Mouse (Mus musculus) megakaryocyte progenitor cell, adult 5-6 weeks (primary cell): ENCODE data around the gene Wfdc8. TPM values are rescaled to one million over a fixed set of nuclear protein-coding genes. Genes with fewer than 3 reads are reported as not detected.

Experiments used
- ATAC-seq: replicated peaks from 2 replicates; pipeline ENCODE4 v1.8.0; 2016; ENCODE audit warnings: mild to moderate bottlenecking, moderate TSS enrichment, inconsistent platforms; ENCODE audit not compliant: poor library complexity
- total RNA-seq, 2 experiments: library from RNA; stranded (forward) in 1 of 2; stranded (reverse) in 1 of 2; fragments of 157-497, 149-512 nt in 1 of 2; fragments of 200-1000 nt in 1 of 2; gene quantifications; 2 replicates each; pipeline versions ENCODE4 v1.2.3 to v1.2.4; 2015 to 2017

Wfdc8 gene
- total RNA-seq, 2 experiments from 2014 or later: not detected

DNA sequence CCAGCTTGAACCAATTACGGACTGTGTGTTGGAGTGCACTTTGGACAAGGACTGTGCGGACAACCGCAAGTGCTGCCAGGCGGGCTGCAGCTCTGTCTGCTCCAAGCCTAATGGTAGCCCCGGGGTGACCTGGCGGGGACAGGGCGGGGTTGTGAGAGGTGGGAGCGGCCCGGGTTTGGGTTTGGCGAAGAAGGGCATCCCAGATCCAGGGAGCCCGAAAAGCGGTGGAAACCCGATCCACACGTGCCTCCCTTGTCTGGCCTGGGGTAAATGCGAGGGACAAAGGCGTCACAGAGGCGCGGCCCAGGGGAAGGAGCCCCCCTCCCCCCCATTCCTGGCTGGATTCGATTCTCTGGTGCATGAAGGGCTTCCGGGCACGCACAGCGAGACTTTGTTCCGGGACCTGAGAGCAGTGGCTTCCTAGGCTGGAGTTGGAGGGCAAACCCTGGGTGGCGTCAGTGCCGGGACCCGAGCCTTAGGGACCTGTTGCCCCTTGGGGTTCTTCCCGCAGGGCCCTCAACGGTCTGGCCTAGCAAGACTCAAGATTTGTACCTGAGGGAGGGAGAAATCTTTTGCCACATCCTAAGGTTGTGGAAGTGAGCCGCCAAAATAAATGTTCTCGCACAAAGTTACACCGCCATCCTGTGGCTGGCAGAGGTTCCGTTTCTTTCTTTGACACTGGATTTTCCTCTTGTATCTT, 49.9 kb downstream of the Wfdc8 start:
- peak; percentile 60 for ATAC-seq

DNA sequence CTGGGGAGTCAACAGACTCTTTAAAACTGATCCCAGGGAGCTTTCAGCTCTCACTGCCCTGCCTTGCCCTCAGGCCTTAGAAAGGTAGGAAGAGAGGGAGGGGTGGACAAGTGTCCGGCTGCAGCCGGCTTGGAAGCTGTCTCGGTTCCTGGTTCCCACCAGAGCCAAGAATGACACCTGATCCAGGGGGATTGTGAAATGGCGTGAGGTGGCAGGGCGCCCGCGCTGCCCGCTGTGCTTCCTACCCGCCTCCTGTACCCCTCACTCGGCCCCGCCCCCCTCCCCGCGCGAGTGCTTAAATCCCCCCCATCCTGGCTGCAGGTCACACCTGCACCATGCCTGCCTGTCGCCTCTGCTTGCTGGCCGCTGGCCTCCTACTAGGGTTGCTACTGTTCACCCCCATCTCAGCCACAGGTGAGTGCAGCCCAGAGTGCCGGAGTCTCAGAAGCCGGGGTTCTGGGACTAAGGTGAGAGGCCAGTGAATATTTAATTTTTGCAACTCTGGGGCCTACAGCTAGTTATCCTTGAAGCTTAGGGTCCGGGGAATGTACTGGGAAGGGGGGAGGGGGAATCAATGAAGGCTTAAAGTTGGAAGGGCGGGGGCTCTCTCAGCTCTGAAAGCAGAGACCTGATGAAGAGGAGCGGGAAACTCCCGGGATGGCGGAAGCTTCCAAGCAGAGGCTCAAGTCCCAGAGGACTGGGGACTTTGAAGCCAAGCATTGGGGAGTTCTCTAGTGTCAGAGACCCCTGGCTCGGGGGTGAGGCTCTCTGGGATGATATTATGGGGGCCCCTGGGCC, 50.8 kb downstream of the Wfdc8 start, which contains the start of gene Wfdc2:
TSS of gene Wfdc2 (plus strand) at position 23 of the 798 bp plus-strand sequence.
- ATAC-seq: no peak

DNA sequence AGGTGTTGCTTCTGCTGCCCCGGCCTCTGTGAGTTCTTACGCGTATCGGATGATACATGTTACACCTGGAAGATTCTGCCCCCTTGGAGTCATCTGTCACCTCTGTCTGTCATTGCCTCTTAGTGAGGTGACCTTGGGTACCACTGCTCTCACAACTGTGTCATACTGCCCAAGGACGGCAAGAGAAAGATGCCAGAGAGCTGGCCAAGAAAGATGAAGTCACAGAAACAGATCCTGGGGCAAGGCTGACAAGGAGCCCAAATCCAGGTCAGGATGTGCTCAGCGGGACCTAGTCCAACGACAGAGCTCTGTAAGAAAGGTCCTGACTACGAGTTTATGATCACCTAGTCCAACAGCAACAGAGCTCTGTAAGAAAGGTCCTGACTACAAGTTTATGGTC, 53.3 kb downstream of the Wfdc8 start:
- no peak for ATAC-seq

DNA sequence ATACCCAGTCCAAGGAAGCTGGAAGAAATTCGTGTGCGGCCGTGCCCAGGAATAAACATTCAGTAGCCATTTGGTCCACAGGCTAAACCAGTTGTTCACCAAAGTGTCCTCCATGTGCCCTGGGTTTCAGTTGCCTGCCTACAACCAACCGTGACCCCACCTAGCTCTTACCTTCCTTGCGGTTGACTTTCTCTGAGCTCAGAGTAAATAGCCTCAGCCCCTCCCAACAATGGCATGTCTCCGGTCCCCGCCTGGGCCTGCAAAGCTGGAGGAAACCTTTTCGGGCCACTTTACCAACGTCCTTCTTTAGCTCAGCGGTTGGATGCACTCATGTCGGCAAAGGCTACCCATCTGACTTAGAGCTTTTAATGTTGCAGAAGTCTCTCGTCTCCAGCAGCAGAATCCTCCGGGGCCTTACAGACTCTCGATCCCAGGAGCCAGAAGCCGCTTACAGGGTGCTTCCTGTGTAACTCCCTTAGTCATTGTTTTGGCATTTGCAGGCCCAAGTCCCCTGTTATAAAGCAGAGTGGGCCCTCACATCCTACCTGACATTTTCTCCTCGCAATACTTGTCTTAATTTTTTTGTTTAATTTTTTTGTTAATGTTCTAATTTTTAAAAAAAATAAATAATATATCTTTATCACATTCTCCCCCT, 54.3 kb downstream of the Wfdc8 start:
- ATAC-seq: peak; percentile 42

DNA sequence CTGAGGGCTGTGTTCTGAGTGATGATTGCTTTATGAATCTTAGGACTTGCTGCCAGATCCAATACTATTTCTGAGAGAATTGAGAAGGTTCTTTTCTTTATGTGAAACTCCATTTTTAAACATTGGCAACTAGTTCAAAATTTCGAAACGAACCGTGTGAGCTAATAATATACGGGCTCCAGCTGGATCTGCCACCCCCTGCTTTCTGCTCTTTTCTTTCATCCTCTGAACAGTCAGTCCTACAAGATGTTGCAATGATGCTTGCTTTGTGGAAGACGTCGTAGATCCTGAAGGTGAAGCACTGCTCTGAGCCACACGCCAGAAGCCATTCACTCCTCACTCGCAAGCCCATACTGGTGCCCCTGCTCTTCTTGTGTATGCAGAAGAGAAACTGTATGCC, 55.0 kb downstream of the Wfdc8 start:
- ATAC-seq: peak; percentile 27; the same call in 1 of the 2 replicates

DNA sequence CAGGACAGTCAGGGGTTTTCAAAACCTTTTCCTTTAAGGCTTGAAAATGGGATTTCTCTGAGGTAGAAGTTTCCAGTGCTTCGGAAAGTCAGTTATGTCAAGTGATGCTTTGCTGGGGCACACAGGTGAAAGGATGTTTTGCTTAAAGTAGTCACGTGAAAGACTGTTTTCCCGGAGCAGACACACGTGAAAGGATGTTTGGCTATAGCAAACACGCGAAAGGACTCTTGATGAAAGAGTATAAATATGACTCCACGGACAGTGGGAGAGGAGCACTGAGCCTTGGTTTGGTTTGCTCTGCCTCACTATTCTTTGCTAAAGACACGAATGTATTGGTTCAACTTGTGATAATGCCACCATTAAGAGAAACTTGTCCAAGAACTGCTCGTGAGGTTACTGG, 61.9 kb downstream of the Wfdc8 start:
- no peak for ATAC-seq

DNA sequence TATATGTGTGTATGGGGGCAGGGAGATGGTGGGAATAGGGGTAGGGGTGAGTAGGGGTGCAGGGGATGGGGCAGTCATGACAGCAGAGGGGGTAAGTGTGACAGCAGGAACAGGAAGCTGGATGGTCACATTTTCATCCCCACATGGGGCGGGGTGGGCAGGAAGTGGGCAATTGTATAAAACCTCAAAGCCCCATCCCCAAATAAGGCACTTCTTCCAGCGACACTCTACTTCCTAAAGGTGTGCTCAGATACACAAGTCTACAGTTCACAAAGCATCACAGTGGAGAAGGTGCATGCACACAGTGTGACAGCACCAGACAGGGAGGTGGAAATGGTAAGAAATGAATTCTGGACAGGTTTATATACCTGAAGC, 62.5 kb downstream of the Wfdc8 start:
- no peak for ATAC-seq

DNA sequence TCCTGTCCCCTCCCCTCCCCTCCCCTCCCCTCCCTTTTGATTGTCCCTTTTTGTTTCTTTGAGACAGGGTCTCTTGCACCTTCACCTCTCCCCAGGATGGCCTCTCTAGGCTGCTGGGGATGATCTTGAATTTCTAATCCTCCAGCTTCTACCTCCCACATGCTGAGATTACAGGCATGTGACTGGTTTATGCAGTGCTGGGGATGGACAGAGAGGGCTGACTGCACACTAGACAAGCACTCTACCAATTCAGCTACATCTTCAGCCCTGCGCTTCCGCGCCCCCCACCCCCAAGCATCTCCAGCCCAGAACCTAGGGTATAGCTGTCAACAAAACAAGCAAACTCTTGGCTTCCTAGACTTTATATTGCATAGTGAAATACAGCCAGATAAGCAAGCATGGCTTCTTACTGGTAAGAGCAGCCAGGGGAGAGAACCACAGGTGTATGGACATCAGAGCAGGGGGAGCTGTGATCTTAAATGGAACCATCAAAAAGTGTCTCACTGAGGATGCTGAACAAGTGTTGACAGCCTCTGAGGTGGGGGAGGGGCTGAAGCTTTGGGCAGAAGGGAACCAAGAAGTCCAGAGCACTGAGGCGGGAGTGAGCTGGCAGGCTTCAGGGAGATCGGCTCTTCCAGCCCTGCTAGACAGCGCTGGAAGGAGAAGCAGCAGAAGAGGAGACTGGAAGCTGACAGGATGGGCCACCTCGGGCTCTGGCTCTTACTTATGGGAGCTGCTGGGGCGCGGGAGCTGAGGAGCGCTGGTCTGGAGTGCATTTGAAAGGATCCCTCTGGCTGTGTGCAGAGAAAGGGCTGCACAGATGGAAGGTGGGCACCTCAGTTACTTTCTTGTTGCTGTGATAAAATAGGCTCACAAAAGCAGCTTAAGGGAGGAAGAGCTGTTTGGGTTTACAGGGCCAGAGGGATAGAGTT, 63.2 kb downstream of the Wfdc8 start:
- no peak for ATAC-seq

DNA sequence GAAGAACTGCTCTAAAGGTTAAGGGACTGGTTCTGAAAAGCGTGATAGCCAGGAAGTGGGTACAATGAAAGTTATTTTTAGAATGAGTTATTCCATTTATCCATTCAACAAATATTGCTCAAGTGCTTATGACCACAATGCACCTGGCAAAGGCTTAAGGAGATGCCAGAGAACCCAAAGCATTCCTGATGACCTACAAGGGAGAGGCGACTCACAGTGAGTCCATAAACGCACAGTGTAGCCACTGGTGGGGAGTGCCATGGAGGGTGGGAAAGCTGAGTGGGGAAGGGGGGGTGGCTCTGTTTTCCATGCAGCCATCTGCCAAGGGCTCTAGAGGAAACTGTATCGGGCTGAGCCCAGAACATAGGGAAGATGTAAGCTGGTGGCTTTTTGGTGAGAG, 64.1 kb downstream of the Wfdc8 start:
- ATAC-seq: no peak

Other genes starting within 250 kb of the Wfdc8 start
Only the 30 nearest of the 33 such genes appear.
- gene Rbpjl, start 210.5 kb downstream of the Wfdc8 start, total RNA-seq (2015): not detected in 2 replicates
- not detected in 2 replicates for gene Rbpjl, start 210.5 kb downstream of the Wfdc8 start, total RNA-seq (2017)
- not detected in 2 replicates for gene Matn4, start 208.5 kb downstream of the Wfdc8 start, total RNA-seq (2015)
- gene Matn4, start 208.5 kb downstream of the Wfdc8 start, total RNA-seq (2017): not detected in 2 replicates
- not detected in 2 replicates for gene Sdc4, start 169.7 kb downstream of the Wfdc8 start, total RNA-seq (2015)
- 0.41 TPM in 1 of 2 replicates, not detected in the other for gene Sdc4, start 169.7 kb downstream of the Wfdc8 start, total RNA-seq (2017)
- 39.1 and 39.5 TPM in 2 replicates for gene Sys1, start 156.7 kb downstream of the Wfdc8 start, total RNA-seq (2015)
- gene Sys1, start 156.7 kb downstream of the Wfdc8 start, total RNA-seq (2017): 11.2 and 20.0 TPM in 2 replicates
- not detected in 2 replicates for gene Gm20458, start 152.7 kb downstream of the Wfdc8 start, total RNA-seq (2015)
- not detected in 2 replicates for gene Gm20458, start 152.7 kb downstream of the Wfdc8 start, total RNA-seq (2017)
- gene Trp53tg5, start 139.9 kb downstream of the Wfdc8 start, total RNA-seq (2015): not detected in 2 replicates
- not detected in 2 replicates for gene Trp53tg5, start 139.9 kb downstream of the Wfdc8 start, total RNA-seq (2017)
- gene Dbndd2, start 127.5 kb downstream of the Wfdc8 start, total RNA-seq (2015): 1.1 and 2.7 TPM in 2 replicates
- 0.04 and 0.47 TPM in 2 replicates for gene Dbndd2, start 127.5 kb downstream of the Wfdc8 start, total RNA-seq (2017)
- gene Pigt, start 116.1 kb downstream of the Wfdc8 start, total RNA-seq (2015): 75.1 and 80.0 TPM in 2 replicates
- 34.3 and 42.0 TPM in 2 replicates for gene Pigt, start 116.1 kb downstream of the Wfdc8 start, total RNA-seq (2017)
- not detected in 2 replicates for gene Wfdc2, start 51.2 kb downstream of the Wfdc8 start, total RNA-seq (2015)
- gene Wfdc2, start 51.2 kb downstream of the Wfdc8 start, total RNA-seq (2017): 1.8 TPM in 1 of 2 replicates, not detected in the other
- gene Spint3, start 40.2 kb downstream of the Wfdc8 start, total RNA-seq (2015): not detected in 2 replicates
- not detected in 2 replicates for gene Spint3, start 40.2 kb downstream of the Wfdc8 start, total RNA-seq (2017)
- gene Wfdc6a, start 28.2 kb downstream of the Wfdc8 start, total RNA-seq (2015): not detected in 2 replicates
- not detected in 2 replicates for gene Wfdc6a, start 28.2 kb downstream of the Wfdc8 start, total RNA-seq (2017)
- gene Eppin, start 20.0 kb downstream of the Wfdc8 start, total RNA-seq (2015): not detected in 2 replicates
- gene Eppin, start 20.0 kb downstream of the Wfdc8 start, total RNA-seq (2017): not detected in 2 replicates
- gene Wfdc6b, start 104 bp downstream of the Wfdc8 start, total RNA-seq (2015): not detected in 2 replicates
- not detected in 2 replicates for gene Wfdc6b, start 104 bp downstream of the Wfdc8 start, total RNA-seq (2017)
- 0.56 TPM in 1 of 2 replicates, not detected in the other for gene Wfdc16, start 25.2 kb upstream of the Wfdc8 start, total RNA-seq (2015)
- gene Wfdc16, start 25.2 kb upstream of the Wfdc8 start, total RNA-seq (2017): 0.08 TPM in 1 of 2 replicates, not detected in the other
- not detected in 2 replicates for gene Wfdc10, start 42.4 kb upstream of the Wfdc8 start, total RNA-seq (2015)
- not detected in 2 replicates for gene Wfdc10, start 42.4 kb upstream of the Wfdc8 start, total RNA-seq (2017)
- gene Wfdc9, start 43.0 kb upstream of the Wfdc8 start, total RNA-seq (2015): not detected in 2 replicates
- gene Wfdc9, start 43.0 kb upstream of the Wfdc8 start, total RNA-seq (2017): not detected in 2 replicates
- not detected in 2 replicates for gene Wfdc11, start 60.5 kb upstream of the Wfdc8 start, total RNA-seq (2015)
- not detected in 2 replicates for gene Wfdc11, start 60.5 kb upstream of the Wfdc8 start, total RNA-seq (2017)
- gene Wfdc13, start 71.5 kb upstream of the Wfdc8 start, total RNA-seq (2015): not detected in 2 replicates
- gene Wfdc13, start 71.5 kb upstream of the Wfdc8 start, total RNA-seq (2017): not detected in 2 replicates
- not detected in 2 replicates for gene Spint4, start 84.9 kb upstream of the Wfdc8 start, total RNA-seq (2015)
- not detected in 2 replicates for gene Spint4, start 84.9 kb upstream of the Wfdc8 start, total RNA-seq (2017)
- gene Spint5, start 101.7 kb upstream of the Wfdc8 start, total RNA-seq (2015): not detected in 2 replicates
- not detected in 2 replicates for gene Spint5, start 101.7 kb upstream of the Wfdc8 start, total RNA-seq (2017)
- gene Wfdc3, start 132.3 kb upstream of the Wfdc8 start, total RNA-seq (2015): 0.20 and 0.29 TPM in 2 replicates
- 0.41 TPM in 1 of 2 replicates, not detected in the other for gene Wfdc3, start 132.3 kb upstream of the Wfdc8 start, total RNA-seq (2017)
- gene Dnttip1, start 132.4 kb upstream of the Wfdc8 start, total RNA-seq (2015): 24.1 and 31.3 TPM in 2 replicates
- gene Dnttip1, start 132.4 kb upstream of the Wfdc8 start, total RNA-seq (2017): 32.0 and 38.4 TPM in 2 replicates
- gene Ube2c, start 156.3 kb upstream of the Wfdc8 start, total RNA-seq (2015): 271 and 279 TPM in 2 replicates
- 142 and 184 TPM in 2 replicates for gene Ube2c, start 156.3 kb upstream of the Wfdc8 start, total RNA-seq (2017)
- not detected in 2 replicates for gene Tnnc2, start 166.3 kb upstream of the Wfdc8 start, total RNA-seq (2015)
- not detected in 2 replicates for gene Tnnc2, start 166.3 kb upstream of the Wfdc8 start, total RNA-seq (2017)
- gene Snx21, start 172.2 kb upstream of the Wfdc8 start, total RNA-seq (2015): 0.42 and 0.49 TPM in 2 replicates
- gene Snx21, start 172.2 kb upstream of the Wfdc8 start, total RNA-seq (2017): 0.37 and 0.88 TPM in 2 replicates
- gene Acot8, start 191.3 kb upstream of the Wfdc8 start, total RNA-seq (2015): 13.2 and 14.2 TPM in 2 replicates
- 22.2 and 26.4 TPM in 2 replicates for gene Acot8, start 191.3 kb upstream of the Wfdc8 start, total RNA-seq (2017)
- 4.3 and 6.7 TPM in 2 replicates for gene Zswim3, start 191.5 kb upstream of the Wfdc8 start, total RNA-seq (2015)
- 2.5 and 2.8 TPM in 2 replicates for gene Zswim3, start 191.5 kb upstream of the Wfdc8 start, total RNA-seq (2017)
- gene Zswim1, start 209.1 kb upstream of the Wfdc8 start, total RNA-seq (2015): 6.3 and 9.0 TPM in 2 replicates
- gene Zswim1, start 209.1 kb upstream of the Wfdc8 start, total RNA-seq (2017): 3.1 and 4.4 TPM in 2 replicates
- not detected in 2 replicates for gene Spata25, start 214.9 kb upstream of the Wfdc8 start, total RNA-seq (2015)
- gene Spata25, start 214.9 kb upstream of the Wfdc8 start, total RNA-seq (2017): not detected in 2 replicates
- gene Ctsa, start 219.2 kb upstream of the Wfdc8 start, total RNA-seq (2015): 69.5 and 69.8 TPM in 2 replicates
- gene Ctsa, start 219.2 kb upstream of the Wfdc8 start, total RNA-seq (2017): 71.5 and 77.0 TPM in 2 replicates